Mouse (Mus musculus) liver, embryonic 14 days (tissue): ENCODE measurements around the gene Fstl4. TPM values are rescaled to one million over a fixed set of nuclear protein-coding genes. Genes with fewer than 3 reads are reported as not detected.

Source experiments
- polyA plus RNA-seq: library from polyadenylated mRNA; depleted of rRNA; stranded (reverse); fragments of >200 nt; gene quantifications from 2 replicates; pipeline ENCODE4 v1.2.3, GENCODE M21; 2012; rRNA removed

Gene Fstl4
- under 0.01 and 0.01 TPM in 2 replicates for polyA plus RNA-seq

DNA sequence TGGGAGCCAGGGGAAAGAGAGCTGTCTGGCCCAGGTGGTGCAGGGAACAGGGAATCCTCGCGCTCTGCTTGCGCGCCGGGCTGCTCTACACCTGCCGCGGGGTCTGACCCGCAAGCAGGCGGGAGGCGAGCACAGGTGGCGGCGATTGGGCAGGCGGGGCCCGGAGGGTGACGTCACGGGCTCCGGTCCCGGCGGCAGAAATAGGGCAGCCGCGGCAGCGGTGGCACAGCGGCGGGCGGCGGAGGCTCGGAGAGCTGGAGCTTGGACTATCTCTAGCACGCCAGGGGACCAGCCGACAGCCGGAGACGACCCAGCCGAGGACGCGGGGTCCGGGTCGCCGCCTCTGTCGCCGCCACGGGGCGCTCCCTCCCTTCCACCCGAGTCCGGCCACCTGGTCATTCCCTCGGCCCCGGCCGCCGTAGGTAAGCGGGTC lies at the start of gene Fstl4:
Fstl4 (plus strand) TSS at position 174 of the 433 bp plus-strand sequence.

